Mouse (Mus musculus): Measurements from ENCODE around the gene Tmem119. TPM values are rescaled to one million over a fixed set of nuclear protein-coding genes. Genes with fewer than 3 reads are reported as not detected.

Gene Tmem119
- not detected for polyA plus RNA-seq (2017; shearing (Covaris generic))

DNA sequence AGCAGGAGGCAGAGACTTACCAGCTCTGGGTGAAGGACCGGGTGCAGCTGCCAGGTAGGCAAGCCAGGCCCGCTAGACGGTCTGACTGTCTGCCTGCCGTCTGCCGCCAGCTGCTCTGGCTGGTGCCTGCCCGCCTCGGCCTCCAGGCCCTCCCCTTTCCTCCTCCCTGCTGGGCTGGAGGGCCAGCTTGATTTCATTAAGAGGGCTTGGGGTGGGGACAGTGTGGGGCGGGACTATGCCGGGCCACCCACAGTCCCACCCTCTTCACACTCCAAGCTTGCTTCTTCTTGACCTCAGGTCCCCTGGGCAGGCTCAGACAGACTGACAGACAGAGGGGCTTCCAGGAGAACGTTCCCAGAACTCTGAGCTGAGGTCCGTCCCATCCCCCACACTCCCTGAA, at the start of gene Tmem119:
Tmem119 (minus strand) TSS at position 237 of the 400 bp plus-strand sequence.

DNA sequence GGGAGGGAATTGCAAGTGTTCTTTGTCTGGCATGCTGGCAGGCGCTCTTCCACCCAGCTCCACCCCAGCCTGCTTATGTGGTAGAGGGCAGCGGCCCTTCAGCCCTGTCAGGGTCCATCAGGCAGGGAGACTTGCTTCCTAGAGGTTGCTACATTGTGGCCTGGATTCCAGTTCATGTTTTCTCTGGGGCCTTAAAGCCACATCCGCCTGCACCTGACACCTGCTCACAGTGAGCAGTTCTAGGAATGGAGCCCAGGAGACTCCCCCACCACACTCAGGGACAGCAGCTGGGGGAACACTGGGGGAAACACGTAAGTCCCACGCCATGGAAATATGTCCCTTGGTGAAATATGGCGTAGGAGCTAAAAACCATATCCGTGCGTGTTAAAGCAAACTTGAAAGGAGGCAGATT, 32.2 kb upstream of the Tmem119 start, which contains the start of gene Selplg:
Selplg (minus strand) TSS at position 155 of the 412 bp plus-strand sequence.

DNA sequence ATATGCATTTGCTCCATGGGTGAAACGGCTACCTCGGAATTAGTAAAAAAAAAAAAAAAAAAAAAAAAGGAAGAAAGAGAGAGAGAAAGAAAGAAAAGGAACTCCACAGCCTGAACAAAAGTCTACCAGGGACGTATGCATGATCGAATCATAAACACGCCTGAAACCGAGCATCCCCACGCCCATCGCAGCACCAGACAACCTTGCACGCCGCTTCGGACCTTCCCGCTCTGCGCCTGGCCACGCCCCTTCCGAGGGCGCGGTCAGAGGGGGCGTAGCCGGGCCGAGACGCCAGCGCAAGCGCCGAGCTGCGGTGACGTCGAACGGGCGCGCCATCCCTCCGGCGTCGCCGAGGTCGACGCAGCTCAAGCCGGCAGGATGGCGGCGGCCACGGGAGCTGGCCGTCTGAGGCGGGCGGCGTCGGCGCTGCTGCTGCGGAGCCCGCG, 27.8 kb downstream of the Tmem119 start, which contains the start of the genes Sart3 and Iscu:
Sart3 (minus strand) TSS at position 61 of the 446 bp plus-strand sequence.
Iscu (plus strand) TSS at position 299 of the 446 bp plus-strand sequence.

Other genes starting within 250 kb of the Tmem119 start
- not detected for gene Cmklr1, start 150.1 kb downstream of the Tmem119 start, polyA plus RNA-seq (2017; shearing (Covaris generic))
- not detected for gene 1700069L16Rik, start 75.7 kb downstream of the Tmem119 start, polyA plus RNA-seq (2017; shearing (Covaris generic))
- gene Ficd, start 64.7 kb downstream of the Tmem119 start, polyA plus RNA-seq (2017; shearing (Covaris generic)): 4.3 TPM
- gene Sart3, start 28.0 kb downstream of the Tmem119 start, polyA plus RNA-seq (2017; shearing (Covaris generic)): 91.9 TPM
- 105 TPM for gene Iscu, start 27.8 kb downstream of the Tmem119 start, polyA plus RNA-seq (2017; shearing (Covaris generic))
- 1,013 TPM for gene Selplg, start 32.1 kb upstream of the Tmem119 start, polyA plus RNA-seq (2017; shearing (Covaris generic))
- gene Coro1c, start 108.2 kb upstream of the Tmem119 start, polyA plus RNA-seq (2017; shearing (Covaris generic)): 101 TPM
- 20.5 TPM for gene Ssh1, start 193.4 kb upstream of the Tmem119 start, polyA plus RNA-seq (2017; shearing (Covaris generic))
- gene Dao, start 203.2 kb upstream of the Tmem119 start, polyA plus RNA-seq (2017; shearing (Covaris generic)): not detected

Measured in naive thymus-derived CD4-positive, alpha-beta T cell, adult 5 months (primary cell).